Mouse (Mus musculus): ENCODE results near the gene Fignl1.

Gene Fignl1

DNA sequence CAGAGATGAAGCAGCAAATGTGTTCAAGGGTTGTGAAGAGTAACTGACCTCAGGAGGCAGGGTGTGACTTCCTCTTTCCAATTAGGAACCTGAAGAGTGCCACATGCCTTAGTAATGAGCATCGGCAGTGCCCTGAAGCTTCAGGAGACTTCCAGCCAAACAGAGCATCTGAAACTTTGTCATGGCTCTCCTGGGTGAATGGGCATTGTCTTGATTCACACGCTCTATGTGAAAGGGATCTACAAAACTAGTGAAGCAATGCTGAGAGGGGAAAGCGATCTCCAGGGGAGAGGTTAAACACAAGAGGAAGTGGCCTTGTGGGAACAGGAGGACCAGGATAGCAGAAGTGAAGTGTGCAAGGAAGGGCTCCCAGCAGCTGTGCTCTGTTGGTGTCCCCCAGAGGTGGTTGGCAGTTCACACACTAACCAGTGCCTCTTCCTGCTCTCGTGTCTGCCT, 45.5 kb downstream of the Fignl1 start:
- DNase-seq: no peak

DNA sequence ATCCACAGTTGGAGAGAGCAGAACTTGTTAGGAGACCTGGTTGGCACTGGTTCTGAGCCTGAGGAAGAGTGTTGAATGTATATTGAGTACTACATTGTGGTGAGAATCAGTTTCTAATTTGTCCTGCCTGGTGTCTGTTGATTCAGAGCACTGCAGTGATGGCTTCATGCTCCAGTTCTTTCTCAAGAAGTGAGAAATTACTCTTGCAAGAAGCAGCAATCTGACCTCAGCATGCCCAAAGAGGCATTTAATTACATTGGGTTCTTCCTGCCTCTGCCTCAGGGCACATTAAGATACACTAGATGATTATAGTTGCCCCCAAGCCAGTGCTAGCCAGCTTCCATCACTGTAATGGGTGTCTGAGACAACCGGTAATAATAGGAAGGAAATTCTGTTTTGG, 49.9 kb downstream of the Fignl1 start:
- no peak for DNase-seq

DNA sequence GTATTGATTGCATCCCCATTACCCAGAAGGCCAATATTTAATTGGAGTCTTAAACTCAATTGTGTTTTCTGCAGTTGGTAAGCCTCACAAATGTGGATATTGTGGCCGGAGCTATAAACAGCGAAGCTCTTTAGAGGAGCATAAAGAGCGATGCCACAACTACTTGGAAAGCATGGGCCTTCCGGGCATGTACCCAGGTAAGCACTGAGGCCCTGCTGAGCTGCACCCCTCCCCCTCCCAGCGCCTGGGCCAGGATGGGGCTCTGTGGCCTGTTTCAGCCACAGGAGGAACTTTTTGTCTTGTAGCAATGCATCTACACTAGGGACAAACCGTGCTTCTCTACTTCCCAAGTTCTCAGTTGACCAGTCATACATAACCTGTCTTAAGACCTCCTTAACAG, 50.6 kb downstream of the Fignl1 start:
- no peak for DNase-seq

DNA sequence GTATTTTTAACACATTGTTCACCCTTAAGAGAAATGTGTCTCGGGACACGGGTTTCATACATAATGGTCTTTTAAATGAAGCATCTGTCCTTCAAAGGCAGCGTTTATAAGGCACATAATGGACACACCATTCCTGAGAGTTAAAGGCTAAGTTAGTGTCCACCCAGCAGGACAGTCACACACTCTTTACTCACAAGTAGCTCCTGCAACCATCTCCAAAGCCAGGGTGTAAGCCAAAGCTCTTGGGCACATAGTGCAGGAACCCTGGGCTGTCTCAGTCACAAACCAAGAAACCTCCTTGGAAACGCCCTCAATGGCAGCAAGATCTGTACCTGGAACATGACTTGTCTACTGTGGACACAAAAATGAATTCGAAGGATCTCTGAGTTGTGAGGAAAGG, 55.9 kb downstream of the Fignl1 start:
- DNase-seq: no peak

DNA sequence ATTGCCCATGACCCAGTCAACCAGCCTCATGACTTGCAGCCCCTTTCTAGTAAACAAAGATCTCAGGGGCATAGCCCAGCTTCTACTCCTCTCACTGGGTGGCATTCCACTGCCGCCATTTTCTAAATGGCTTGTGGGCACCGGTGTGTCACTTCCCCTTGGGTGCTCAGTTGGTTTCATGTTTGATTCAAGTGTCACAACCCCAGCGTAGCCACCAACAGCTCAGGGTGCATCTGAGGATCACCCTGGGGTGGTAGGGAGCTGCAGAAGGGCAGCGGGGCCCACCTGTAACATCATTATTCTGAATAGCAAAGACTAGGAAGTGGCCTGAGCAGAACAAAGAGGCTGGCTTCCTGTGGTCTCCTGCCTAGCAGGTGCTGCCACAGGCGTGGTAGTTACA, 57.7 kb downstream of the Fignl1 start:
- no peak for DNase-seq

DNA sequence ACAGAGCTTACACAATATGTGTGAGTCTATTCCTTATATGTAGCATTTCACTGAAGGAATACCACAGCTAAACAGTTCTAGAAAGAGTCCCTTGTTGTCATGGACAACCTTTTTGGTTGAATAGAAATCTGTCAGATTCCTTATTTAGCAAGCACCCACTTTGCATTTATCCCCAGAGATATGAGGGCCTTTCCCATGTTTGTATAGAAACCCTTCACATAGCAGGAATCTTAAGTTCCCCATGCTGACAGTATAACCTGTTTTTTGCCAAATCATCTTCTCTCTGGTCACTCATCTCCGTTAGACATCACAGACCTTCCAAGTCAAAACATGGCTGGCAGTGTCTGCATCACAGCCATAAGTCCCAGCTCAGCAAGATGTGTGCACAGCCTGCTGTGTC, 64.5 kb downstream of the Fignl1 start:
- no peak for DNase-seq

DNA sequence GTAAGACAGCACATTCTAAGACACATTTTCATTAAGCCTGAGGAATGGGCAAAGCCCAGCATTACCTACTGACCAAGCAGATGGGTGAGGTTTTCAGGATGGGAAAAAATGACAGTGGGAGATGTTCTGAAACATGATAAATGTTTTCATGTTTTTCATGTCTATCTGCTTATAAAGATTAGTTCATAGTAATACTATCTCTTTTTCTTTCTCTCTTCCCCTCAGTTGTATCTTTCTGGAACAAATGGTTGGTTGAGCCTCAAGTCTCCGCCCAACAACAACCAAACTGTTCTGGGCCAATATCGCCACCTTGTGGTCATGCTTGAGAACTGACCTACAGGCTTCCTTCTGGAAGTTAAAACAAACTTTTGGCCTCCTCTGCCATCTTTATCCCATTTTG, 66.1 kb downstream of the Fignl1 start:
- no peak for DNase-seq

DNA sequence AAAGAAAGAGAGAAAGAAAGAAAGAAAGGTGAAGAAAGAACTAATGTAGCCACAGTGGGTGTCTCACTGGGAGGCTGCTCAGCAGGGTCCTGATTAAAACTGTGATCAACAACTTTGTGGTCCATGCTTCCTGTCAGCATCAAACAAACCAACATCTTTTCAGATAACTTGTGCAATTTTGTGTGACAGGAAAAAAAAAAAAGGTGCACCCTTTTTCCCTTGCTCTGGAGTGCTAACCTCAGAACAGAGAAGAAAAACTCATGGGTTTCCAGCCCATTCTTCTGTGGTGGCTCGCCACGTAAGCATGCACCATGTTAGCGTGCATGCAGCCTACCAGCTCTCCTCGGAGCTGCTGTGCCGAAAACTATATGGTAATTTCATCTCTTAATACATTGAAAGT, 67.2 kb downstream of the Fignl1 start:
- no peak for DNase-seq

DNA sequence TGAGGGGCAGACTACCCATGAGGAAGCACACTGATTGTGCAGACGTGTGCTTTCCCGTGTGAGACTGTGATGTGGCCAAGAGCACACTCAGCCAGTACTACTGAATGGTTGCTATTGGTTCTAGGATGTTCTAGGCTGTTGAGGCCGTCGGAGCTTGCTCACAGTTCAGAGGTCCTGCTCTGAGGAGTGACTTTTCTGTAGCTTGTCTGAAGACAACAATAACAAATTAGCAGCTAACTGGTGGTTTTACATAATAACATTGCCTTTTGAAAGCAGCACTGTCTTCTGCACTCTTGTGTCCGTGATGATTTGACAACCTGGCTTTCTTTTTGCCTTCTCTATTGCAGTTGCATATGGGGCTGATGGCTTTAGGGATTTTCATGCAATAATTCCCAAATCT, 68.2 kb downstream of the Fignl1 start:
- no peak for DNase-seq

DNA sequence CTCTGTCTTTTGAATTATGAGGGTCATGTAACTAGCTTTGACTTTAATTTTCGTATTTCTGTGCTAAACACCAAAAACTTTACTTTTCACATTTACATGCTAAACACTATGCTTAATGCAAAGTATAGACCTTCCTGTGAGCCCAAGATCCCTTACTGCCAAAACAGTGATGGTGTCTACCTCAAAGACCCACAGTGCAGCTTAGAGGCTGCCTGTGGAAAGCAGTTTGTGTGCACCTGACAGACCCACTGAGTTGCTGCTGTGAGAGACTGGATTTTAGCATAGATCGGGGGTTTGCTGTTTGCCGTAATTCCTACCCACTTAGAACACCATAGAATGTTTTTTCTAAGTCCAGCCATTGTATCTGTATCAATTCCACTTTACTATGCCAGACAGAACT, 69.7 kb downstream of the Fignl1 start:
- no peak for DNase-seq

DNA sequence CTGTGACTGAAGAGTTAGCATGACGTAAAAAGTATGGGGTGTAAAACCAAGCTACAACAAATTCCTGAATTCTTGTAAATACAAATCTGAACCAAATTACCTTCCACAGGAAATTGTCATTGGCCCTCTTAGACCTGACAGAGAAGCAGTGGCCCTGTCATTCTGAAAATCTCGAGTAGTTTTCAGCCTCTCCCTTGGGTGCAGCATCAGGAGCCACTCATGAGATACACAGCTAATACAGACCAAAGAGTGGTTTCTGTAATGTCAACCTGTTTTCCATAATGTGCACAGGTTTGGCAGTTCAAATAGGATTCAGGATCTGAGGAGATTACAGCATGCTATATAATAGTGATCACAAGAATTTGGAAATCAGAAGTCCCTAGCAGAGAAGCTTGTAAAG, 71.2 kb downstream of the Fignl1 start:
- DNase-seq: no peak

All from cerebellum, adult 18-20 months (tissue).